Mouse (Mus musculus): ENCODE results near the gene Ltbp1.

DNA sequence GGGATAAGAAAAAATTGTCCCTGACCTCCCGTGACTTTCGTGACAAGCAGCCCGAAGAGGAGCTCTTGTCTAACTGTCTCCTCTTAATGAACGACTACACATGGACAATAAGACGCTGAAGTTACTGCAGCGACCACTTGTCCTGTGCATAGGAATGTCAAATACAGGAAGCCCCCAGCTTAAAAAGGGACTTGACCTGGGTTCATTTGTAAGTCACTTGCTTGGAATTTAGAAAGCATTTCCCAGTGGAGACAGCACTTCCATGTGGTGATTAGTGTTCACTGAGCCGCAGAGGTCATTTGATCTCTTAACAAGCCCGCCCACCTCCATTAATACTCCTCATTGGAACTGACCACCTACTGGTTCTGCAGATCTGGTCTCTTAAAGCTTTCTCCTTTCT lies 61.9 kb downstream of the Ltbp1 start:
- TF ChIP-seq NRF1 (IDR thresholded peaks at IDR 0.05; ENCODE audit: low read depth, low read length): no peak
- TF ChIP-seq CTCF (conservative IDR thresholded peaks at IDR 0.05 in 1 of 2, IDR thresholded peaks at IDR 0.05 in 1 of 2; ENCODE audit: low read depth in 2 of 2, low read length in 2 of 2): no peak
- no peak for TF ChIP-seq USF1 (IDR thresholded peaks at IDR 0.05; ENCODE audit: low read depth, low read length)
- TF ChIP-seq ETS1 (conservative IDR thresholded peaks at IDR 0.05; ENCODE audit: low read depth, low read length): no peak
- no peak for TF ChIP-seq SMC3 (IDR thresholded peaks at IDR 0.05; ENCODE audit: low read depth, low read length)
- TF ChIP-seq POLR2A (IDR thresholded peaks at IDR 0.05; ENCODE audit: low read depth, low read length): no peak
- TF ChIP-seq MYC (IDR thresholded peaks at IDR 0.05; ENCODE audit: low read depth, low read length): no peak
- TF ChIP-seq CHD2 (IDR thresholded peaks at IDR 0.05; ENCODE audit: low read length): no peak
- no peak for TF ChIP-seq JUND (conservative IDR thresholded peaks at IDR 0.05; ENCODE audit: low read depth, low read length)
- no peak for TF ChIP-seq HCFC1 (IDR thresholded peaks at IDR 0.05; ENCODE audit: low read depth, low read length)
- TF ChIP-seq POLR2AphosphoS2 (IDR thresholded peaks at IDR 0.05; ENCODE audit: low read depth, low read length): no peak
- TF ChIP-seq GABPA (IDR thresholded peaks at IDR 0.05; ENCODE audit: insufficient replicate concordance, low read depth, low read length): no peak
- no peak for TF ChIP-seq MXI1 (IDR thresholded peaks at IDR 0.05; ENCODE audit: low read depth, low read length)

Measured in CH12.LX (cell line).